ENCODE assay signal across 8 mouse cellular contexts in genomic region chr7:131897282-131897681, GRCm38 (mm10).
DNase-seq lines count a peak whose midpoint lies in the region.

No protein-coding gene starts in this region.

- DNase-seq in layer of hippocampus, postnatal 10 days (ENCODE audit: low spot score in 2 of 2), result peak; percentile 30 to 54
- DNase-seq in layer of hippocampus, adult 9-11 months, result no peak
- DNase-seq in Muller cell, postnatal 12 days (ENCODE audit: inconsistent ontology term), result peak; percentile 26
- DNase-seq in cerebellum, adult 11 months, result peak; percentile 28
- DNase-seq in kidney, postnatal 36 days, result peak; percentile 3 to 52
- DNase-seq in thymus, postnatal 25 days, result no peak
- no peak for DNase-seq in adrenal gland, adult 8-10 months
- no peak for DNase-seq in layer of hippocampus, postnatal 36 days

Comparison
In these comparisons a context has a peak if more than half of its experiments do, and no peak if none do; other contexts are left out.
1. DNase-seq: peak in layer of hippocampus, postnatal 10 days (2 of 2), Muller cell, postnatal 12 days (single experiment), cerebellum, adult 11 months (single experiment) and kidney, postnatal 36 days (2 of 2); none in layer of hippocampus, adult 9-11 months (single experiment), thymus, postnatal 25 days (single experiment), adrenal gland, adult 8-10 months (single experiment) and layer of hippocampus, postnatal 36 days (0 of 2).